In genomic region chr14:118124129-118124528, GRCm38 (mm10) we compare ENCODE assay signal across 30 mouse cellular contexts. TPM values are rescaled to one million over a fixed set of nuclear protein-coding genes. Genes with fewer than 3 reads are reported as not detected.
DNase-seq lines count a peak whose midpoint lies in the region; ATAC-seq and TF ChIP-seq lines count a peak whose summit lies in the region.
"Had no signal": no experiment of that assay in that cellular context is flagged by ENCODE, and none has a peak within 500 bp of the region (broad histone marks: within the 10 kb centered on the region; RNA-seq: fewer than 3 reads in every experiment).

No protein-coding gene starts in this region.

- H3K4me2 ChIP-seq in midbrain, embryonic 15.5 days = no peak overlapping the region
- H3K4me2 ChIP-seq in lung, postnatal 0 days (replicated peaks; ENCODE audit: low read depth, low read length) = no peak overlapping the region
- H3K4me2 ChIP-seq: forebrain, embryonic 15.5 days; heart, embryonic 12.5 days; hindbrain, embryonic 15.5 days; intestine, embryonic 15.5 days; limb, embryonic 13.5 days; liver, embryonic 13.5 days; midbrain, embryonic 11.5 days; neural tube, embryonic 15.5 days had no signal

- no peak for TF ChIP-seq EP300 in lung, postnatal 0 days (IDR thresholded peaks at IDR 0.05)

- H3K27me3 ChIP-seq in midbrain, embryonic 15.5 days (replicated peaks) = no peaks in the 10 kb centered on the region
- no peaks in the 10 kb centered on the region for H3K27me3 ChIP-seq in lung, postnatal 0 days (replicated peaks; ENCODE audit: insufficient read depth, low read length)
- H3K27me3 ChIP-seq: forebrain, embryonic 15.5 days; heart, embryonic 12.5 days; hindbrain, embryonic 15.5 days; intestine, embryonic 15.5 days; limb, embryonic 13.5 days; liver, embryonic 13.5 days; neural tube, embryonic 15.5 days had no signal

- 0 out of 4 replicates have a peak, but pooled peaks have one; percentile 32 to 42 for ATAC-seq in hematopoietic stem cell, adult 5-6 weeks (replicated peaks in 1 of 2; ENCODE audit: insufficient read depth in 1 of 2, low FRiP score in 2 of 2, low TSS enrichment in 1 of 2, low read depth in 1 of 2, poor library complexity in 2 of 2, severe bottlenecking in 2 of 2)
- peak; percentile 44; the same call in 1 of the 2 replicates for ATAC-seq in megakaryocyte progenitor cell, adult 5-6 weeks (replicated peaks; ENCODE audit: poor library complexity)
- no peak for ATAC-seq in midbrain, embryonic 15.5 days (replicated peaks)
- no peak for ATAC-seq in lung, postnatal 0 days
- ATAC-seq: forebrain, embryonic 15.5 days; intestine, embryonic 15.5 days had no signal

- H3K36me3 ChIP-seq in midbrain, embryonic 15.5 days (replicated peaks) = peaks cover 19% of the 10 kb centered on the region; the same call in 1 of the 2 replicates
- peaks cover 32% of the 10 kb centered on the region; the same call in 1 of the 2 replicates for H3K36me3 ChIP-seq in lung, postnatal 0 days (ENCODE audit: insufficient read depth, low read length)

- no peak for TF ChIP-seq CTCF in lung, postnatal 0 days (IDR thresholded peaks at IDR 0.05)

- no peaks in the 10 kb centered on the region for H3K9me3 ChIP-seq in midbrain, embryonic 15.5 days
- no peaks in the 10 kb centered on the region for H3K9me3 ChIP-seq in lung, postnatal 0 days (ENCODE audit: low read length)
- H3K9me3 ChIP-seq: forebrain, embryonic 15.5 days; heart, embryonic 12.5 days; hindbrain, embryonic 10.5 days; hindbrain, embryonic 15.5 days; intestine, embryonic 15.5 days; limb, embryonic 13.5 days; liver, embryonic 13.5 days; neural tube, embryonic 15.5 days had no signal

- H3K4me3 ChIP-seq in midbrain, embryonic 15.5 days = no peak overlapping the region
- no peak overlapping the region for H3K4me3 ChIP-seq in lung, postnatal 0 days (ENCODE audit: low read depth, low read length)
- H3K4me3 ChIP-seq: forebrain, embryonic 15.5 days; heart, embryonic 12.5 days; hindbrain, embryonic 10.5 days; hindbrain, embryonic 15.5 days; intestine, embryonic 15.5 days; limb, embryonic 13.5 days; liver, embryonic 13.5 days; neural tube, embryonic 15.5 days had no signal

- peak; percentile 83 for DNase-seq in 416B (ENCODE audit: low read depth)
- DNase-seq in Muller cell, postnatal 12 days (ENCODE audit: inconsistent ontology term) = peak; percentile 62
- DNase-seq in cerebellum, postnatal 4 days (ENCODE audit: low spot score in 2 of 2) = no peak
- no peak for DNase-seq in lung, postnatal 0 days (ENCODE audit: low spot score)
- DNase-seq: adrenal gland, adult 8-10 months; cerebellum, adult 2 months; cerebellum, postnatal 14 days; gastrocnemius, postnatal 10 days; kidney, postnatal 4 days; liver, embryonic 13.5 days; lung, adult 18-20 months; lung, postnatal 10 days; retina, postnatal 1 day; right cerebral cortex, postnatal 25 days; thymus, adult 18-20 months; thymus, postnatal 25 days had no signal

- WGBS in midbrain, embryonic 15.5 days = 93% methylated on average over 5 of the region's 5 CpGs
- 67% methylated on average over 5 of the region's 5 CpGs for WGBS in lung, postnatal 0 days

- no peaks in the 10 kb centered on the region for H3K4me1 ChIP-seq in midbrain, embryonic 15.5 days
- no peaks in the 10 kb centered on the region for H3K4me1 ChIP-seq in lung, postnatal 0 days (ENCODE audit: insufficient read depth, low read depth, low read length)
- H3K4me1 ChIP-seq: forebrain, embryonic 15.5 days; heart, embryonic 12.5 days; hindbrain, embryonic 10.5 days; hindbrain, embryonic 15.5 days; intestine, embryonic 15.5 days; limb, embryonic 13.5 days; neural tube, embryonic 15.5 days had no signal

- H3K27ac ChIP-seq in midbrain, embryonic 15.5 days = no peak overlapping the region
- H3K27ac ChIP-seq in lung, postnatal 0 days (ENCODE audit: low read length) = no peak overlapping the region
- H3K27ac ChIP-seq: forebrain, embryonic 15.5 days; hindbrain, embryonic 10.5 days; hindbrain, embryonic 15.5 days; intestine, embryonic 15.5 days; kidney, postnatal 0 days; limb, embryonic 13.5 days; liver, embryonic 13.5 days; macrophage; neural tube, embryonic 15.5 days; stomach, postnatal 0 days had no signal

- H3K9ac ChIP-seq in midbrain, embryonic 15.5 days = no peak overlapping the region
- H3K9ac ChIP-seq in lung, postnatal 0 days (replicated peaks; ENCODE audit: low read depth) = no peak overlapping the region
- H3K9ac ChIP-seq: forebrain, embryonic 15.5 days; heart, embryonic 12.5 days; hindbrain, embryonic 15.5 days; intestine, embryonic 15.5 days; limb, embryonic 13.5 days; liver, embryonic 13.5 days; neural tube, embryonic 15.5 days had no signal

RNA-seq across cellular contexts. Expression of gene Tgds, which starts 8.4 kb away (rescaled TPM):
- total RNA-seq in hematopoietic stem cell, adult 5-6 weeks (2017) = 25.0 and 27.0 TPM in 2 replicates
- total RNA-seq in megakaryocyte progenitor cell, adult 5-6 weeks (2015) = 22.9 and 23.3 TPM in 2 replicates
- 20.2 TPM in 2 replicates for total RNA-seq in megakaryocyte progenitor cell, adult 5-6 weeks (2017)
- polyA plus RNA-seq in midbrain, embryonic 15.5 days (2015; fragmentation: Nextera tagmentation; extraction: Ambion mirVana) = 16.8 TPM in 2 replicates
- 26.6 and 28.0 TPM in 2 replicates for polyA plus RNA-seq in lung, postnatal 0 days (2015; fragmentation: Nextera tagmentation; extraction: Ambion mirVana)

RNA-seq across cellular contexts. Expression of gene Gpr180, which starts 12.8 kb away (rescaled TPM):
- total RNA-seq in hematopoietic stem cell, adult 5-6 weeks (2017) = 10.4 and 10.8 TPM in 2 replicates
- 15.5 and 16.2 TPM in 2 replicates for total RNA-seq in megakaryocyte progenitor cell, adult 5-6 weeks (2015)
- total RNA-seq in megakaryocyte progenitor cell, adult 5-6 weeks (2017) = 12.2 and 14.1 TPM in 2 replicates
- polyA plus RNA-seq in midbrain, embryonic 15.5 days (2015; fragmentation: Nextera tagmentation; extraction: Ambion mirVana) = 43.8 and 44.0 TPM in 2 replicates
- 48.8 and 50.9 TPM in 2 replicates for polyA plus RNA-seq in lung, postnatal 0 days (2015; fragmentation: Nextera tagmentation; extraction: Ambion mirVana)

Comparison
In these comparisons a context has a peak if more than half of its experiments do, and no peak if none do; other contexts are left out.
1. DNase-seq: peak in 416B (single experiment) and Muller cell, postnatal 12 days (single experiment); none in cerebellum, postnatal 4 days (0 of 2) and lung, postnatal 0 days (single experiment).
2. ATAC-seq: peak in hematopoietic stem cell, adult 5-6 weeks (2 of 2) and megakaryocyte progenitor cell, adult 5-6 weeks (single experiment); none in midbrain, embryonic 15.5 days (single experiment) and lung, postnatal 0 days (single experiment).